Mouse (Mus musculus): ENCODE measurements around the gene Cep126. TPM values are rescaled to one million over a fixed set of nuclear protein-coding genes. Genes with fewer than 3 reads are reported as not detected.
A peak's percentile ranks its signal among the peaks of the same experiment; 100 is the strongest.

Cep126 gene
- polyA plus RNA-seq (2016; fragmentation: Nextera tagmentation; extraction: Ambion mirVana) = 4.1 and 4.4 TPM in 2 replicates

DNA sequence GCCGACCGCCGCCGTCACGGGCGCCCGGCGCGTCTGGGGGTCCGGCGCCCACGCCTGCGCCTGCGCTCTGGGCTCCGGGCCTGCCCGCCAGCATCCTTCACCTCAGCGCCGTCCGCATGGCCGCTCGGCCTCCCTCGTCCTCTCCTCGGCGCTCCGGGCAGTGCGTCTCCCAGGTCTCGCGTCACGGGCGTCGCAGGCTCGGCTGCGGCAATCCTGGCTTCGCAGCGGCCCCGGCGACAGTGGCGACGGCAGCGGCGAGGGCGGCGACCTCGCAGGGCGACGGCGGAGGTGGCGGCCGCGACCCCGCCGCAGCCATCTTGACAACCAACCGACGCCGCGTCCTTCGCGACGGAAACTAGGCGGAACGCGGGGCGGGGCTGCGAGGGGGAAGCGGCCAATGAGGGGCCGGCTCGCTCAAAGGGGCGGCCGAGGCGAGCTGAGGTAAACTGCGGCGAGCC lies at the start of gene Cep126:
Cep126 (minus strand) TSS at position 178 of the 458 bp plus-strand sequence.
- under 1% methylated on average over 70 of the region's 72 CpGs for WGBS
- ATAC-seq (ENCODE audit: low FRiP score, low read depth) = peak; percentile 98
- Histone ChIP-seq H3K4me1 (peaks cover 3% of the 10 kb centered on the region; the same call in 1 of the 2 replicates), H3K36me3 (no peaks in the 10 kb centered on the region), H3K27me3 (replicated peaks) (no peaks in the 10 kb centered on the region), H3K9ac (peak within 1 kb of the TSS; percentile 65), H3K9me3 (no peaks in the 10 kb centered on the region), H3K27ac (no peak within 1 kb of the TSS), H3K4me2 (replicated peaks) (peak within 1 kb of the TSS; percentile 73), H3K4me3 (peak within 1 kb of the TSS; percentile 85)

GRCm38 (mm10) chr9:8179554-8179953 lies 45.5 kb upstream of the Cep126 start:
- ATAC-seq (ENCODE audit: low FRiP score, low read depth) = no peak
- no peaks in the 10 kb centered on the region for H3K27me3 ChIP-seq (replicated peaks)
- H3K36me3 ChIP-seq = no peaks in the 10 kb centered on the region
- H3K27ac ChIP-seq = no peak overlapping the region
- H3K9me3 ChIP-seq = no peaks in the 10 kb centered on the region
- H3K4me1 ChIP-seq = no peaks in the 10 kb centered on the region
- no peak overlapping the region for H3K4me3 ChIP-seq
- H3K4me2 ChIP-seq (replicated peaks) = no peak overlapping the region
- WGBS = 94% methylated on average over 3 of the region's 3 CpGs
- H3K9ac ChIP-seq = no peak overlapping the region

- ATAC-seq (ENCODE audit: low FRiP score, low read depth) = no peak
- no peaks in the 10 kb centered on the region for H3K27me3 ChIP-seq (replicated peaks)
- H3K27ac ChIP-seq = no peak overlapping the region
- no peaks in the 10 kb centered on the region for H3K36me3 ChIP-seq
- no peak overlapping the region for H3K9ac ChIP-seq
- H3K9me3 ChIP-seq = no peaks in the 10 kb centered on the region
- H3K4me3 ChIP-seq = no peak overlapping the region
- no peak overlapping the region for H3K4me2 ChIP-seq (replicated peaks)
- 77% methylated on average over 3 of the region's 3 CpGs for WGBS
- H3K4me1 ChIP-seq = no peaks in the 10 kb centered on the region
Measured at GRCm38 (mm10) chr9:8177099-8177498, 43.0 kb upstream of the Cep126 start.

- WGBS = 85% methylated on average over 2 of the region's 2 CpGs
- Histone ChIP-seq H3K4me3 (no peak overlapping the region), H3K9me3 (no peaks in the 10 kb centered on the region), H3K9ac (no peak overlapping the region), H3K27me3 (replicated peaks) (no peaks in the 10 kb centered on the region), H3K27ac (no peak overlapping the region), H3K4me2 (replicated peaks) (no peak overlapping the region), H3K36me3 (no peaks in the 10 kb centered on the region), H3K4me1 (no peaks in the 10 kb centered on the region)
- no peak for ATAC-seq (ENCODE audit: low FRiP score, low read depth)
Measured at GRCm38 (mm10) chr9:8157011-8157410, 22.9 kb upstream of the Cep126 start.

GRCm38 (mm10) chr9:8139501-8139900 lies 5.4 kb upstream of the Cep126 start:
- 85% methylated on average over 1 of the region's 1 CpGs for WGBS
- Histone ChIP-seq H3K9ac (no peak overlapping the region), H3K4me3 (no peak overlapping the region), H3K4me1 (no peaks in the 10 kb centered on the region), H3K36me3 (no peaks in the 10 kb centered on the region), H3K9me3 (no peaks in the 10 kb centered on the region), H3K4me2 (replicated peaks) (no peak overlapping the region), H3K27ac (no peak overlapping the region), H3K27me3 (replicated peaks) (no peaks in the 10 kb centered on the region)
- no peak for ATAC-seq (ENCODE audit: low FRiP score, low read depth)

GRCm38 (mm10) chr9:8133586-8134115 lies 443 bp downstream of the Cep126 start:
- Histone ChIP-seq H3K4me1 (peaks cover 3% of the 10 kb centered on the region; the same call in 1 of the 2 replicates), H3K4me2 (replicated peaks) (peak overlapping the region; percentile 73), H3K4me3 (peak overlapping the region; percentile 85), H3K27me3 (replicated peaks) (no peaks in the 10 kb centered on the region), H3K36me3 (no peaks in the 10 kb centered on the region), H3K9ac (peak overlapping the region; percentile 65), H3K27ac (no peak overlapping the region), H3K9me3 (no peaks in the 10 kb centered on the region)
- WGBS = 4% methylated on average over 22 of the region's 22 CpGs
- peak; percentile 48 for ATAC-seq (ENCODE audit: low FRiP score, low read depth)

- H3K27ac ChIP-seq = no peak overlapping the region
- no peak overlapping the region for H3K4me2 ChIP-seq (replicated peaks)
- H3K9ac ChIP-seq = no peak overlapping the region
- no peak overlapping the region for H3K4me3 ChIP-seq
- H3K36me3 ChIP-seq = peaks cover 6% of the 10 kb centered on the region
- no peak for ATAC-seq (ENCODE audit: low FRiP score, low read depth)
- no peaks in the 10 kb centered on the region for H3K9me3 ChIP-seq
- H3K4me1 ChIP-seq = no peaks in the 10 kb centered on the region
- WGBS = 89% methylated on average over 8 of the region's 8 CpGs
- no peaks in the 10 kb centered on the region for H3K27me3 ChIP-seq (replicated peaks)
Measured at GRCm38 (mm10) chr9:8123495-8123894, 10.6 kb downstream of the Cep126 start.

DNA sequence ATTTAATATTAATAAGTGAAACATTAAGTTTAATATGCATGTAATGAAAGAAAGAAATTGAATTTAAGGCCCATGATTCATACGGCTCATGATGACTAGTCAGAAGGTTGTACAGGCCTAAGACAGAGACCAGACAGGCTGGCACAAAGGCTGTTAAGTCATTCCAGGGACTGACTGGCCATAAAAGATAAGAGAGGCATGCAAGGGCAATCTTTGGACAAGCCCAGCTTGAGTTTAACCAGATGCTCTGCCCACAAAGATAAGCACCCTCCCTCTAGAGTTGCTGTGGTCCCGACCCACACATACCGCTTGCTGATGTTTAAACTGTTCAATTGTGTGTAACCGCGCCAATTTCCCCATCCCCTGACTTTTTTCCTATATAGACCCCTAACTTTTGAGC lies 19.6 kb downstream of the Cep126 start:
- no peak overlapping the region for H3K4me3 ChIP-seq
- no peak overlapping the region for H3K27ac ChIP-seq
- H3K4me2 ChIP-seq (replicated peaks) = no peak overlapping the region
- ATAC-seq (ENCODE audit: low FRiP score, low read depth) = no peak
- no peak overlapping the region for H3K9ac ChIP-seq
- H3K4me1 ChIP-seq = no peaks in the 10 kb centered on the region
- 95% methylated on average over 5 of the region's 5 CpGs for WGBS
- H3K27me3 ChIP-seq (replicated peaks) = no peaks in the 10 kb centered on the region
- 0 out of 2 replicates have a peak, but pooled peaks cover 7% of the 10 kb centered on the region for H3K9me3 ChIP-seq
- H3K36me3 ChIP-seq = peaks cover 24% of the 10 kb centered on the region

GRCm38 (mm10) chr9:8103050-8103449 lies 31.0 kb downstream of the Cep126 start:
- WGBS = 93% methylated on average over 4 of the region's 4 CpGs
- Histone ChIP-seq H3K27me3 (replicated peaks) (no peaks in the 10 kb centered on the region), H3K9ac (no peak overlapping the region), H3K4me2 (replicated peaks) (no peak overlapping the region), H3K36me3 (no peaks in the 10 kb centered on the region), H3K4me1 (no peaks in the 10 kb centered on the region), H3K9me3 (no peaks in the 10 kb centered on the region), H3K27ac (no peak overlapping the region), H3K4me3 (no peak overlapping the region)
- ATAC-seq (ENCODE audit: low FRiP score, low read depth) = no peak

- 87% methylated on average over 6 of the region's 6 CpGs for WGBS
- Histone ChIP-seq H3K4me2 (replicated peaks) (no peak overlapping the region), H3K9ac (no peak overlapping the region), H3K4me3 (no peak overlapping the region), H3K4me1 (no peaks in the 10 kb centered on the region), H3K36me3 (no peaks in the 10 kb centered on the region), H3K27ac (no peak overlapping the region), H3K27me3 (replicated peaks) (no peaks in the 10 kb centered on the region), H3K9me3 (no peaks in the 10 kb centered on the region)
- ATAC-seq (ENCODE audit: low FRiP score, low read depth) = no peak
Measured at GRCm38 (mm10) chr9:8100962-8101361, 33.1 kb downstream of the Cep126 start.

GRCm38 (mm10) chr9:8078882-8079281 lies 55.2 kb downstream of the Cep126 start:
- no peak for ATAC-seq (ENCODE audit: low FRiP score, low read depth)
- Histone ChIP-seq H3K36me3 (peaks cover 3% of the 10 kb centered on the region; the same call in 1 of the 2 replicates), H3K27me3 (replicated peaks) (no peaks in the 10 kb centered on the region), H3K27ac (no peak overlapping the region), H3K9ac (no peak overlapping the region), H3K9me3 (no peaks in the 10 kb centered on the region), H3K4me2 (replicated peaks) (no peak overlapping the region), H3K4me1 (no peaks in the 10 kb centered on the region), H3K4me3 (no peak overlapping the region)
- 92% methylated on average over 5 of the region's 5 CpGs for WGBS

GRCm38 (mm10) chr9:8074345-8074744 lies 59.7 kb downstream of the Cep126 start:
- H3K27ac ChIP-seq = no peak overlapping the region
- ATAC-seq (ENCODE audit: low FRiP score, low read depth) = no peak
- H3K4me3 ChIP-seq = no peak overlapping the region
- no peaks in the 10 kb centered on the region for H3K4me1 ChIP-seq
- H3K27me3 ChIP-seq (replicated peaks) = no peaks in the 10 kb centered on the region
- H3K4me2 ChIP-seq (replicated peaks) = no peak overlapping the region
- H3K9me3 ChIP-seq = no peaks in the 10 kb centered on the region
- H3K9ac ChIP-seq = no peak overlapping the region
- H3K36me3 ChIP-seq = peaks cover 3% of the 10 kb centered on the region; the same call in 1 of the 2 replicates

- no peak for ATAC-seq (ENCODE audit: low FRiP score, low read depth)
- Histone ChIP-seq H3K36me3 (peaks cover 3% of the 10 kb centered on the region; the same call in 1 of the 2 replicates), H3K27me3 (replicated peaks) (no peaks in the 10 kb centered on the region), H3K4me1 (no peaks in the 10 kb centered on the region), H3K9ac (no peak overlapping the region), H3K9me3 (no peaks in the 10 kb centered on the region), H3K4me3 (no peak overlapping the region), H3K27ac (no peak overlapping the region), H3K4me2 (replicated peaks) (no peak overlapping the region)
- WGBS = 96% methylated on average over 3 of the region's 3 CpGs
Measured at GRCm38 (mm10) chr9:8073203-8073755, 60.8 kb downstream of the Cep126 start.
